Comparison of ENCODE assay signal across 8 mouse cellular contexts in genomic region chr17:24851381-24852125, GRCm38 (mm10). TPM values are rescaled to one million over a fixed set of nuclear protein-coding genes. Genes with fewer than 3 reads are reported as not detected.
DNase-seq lines count a peak whose midpoint lies in the region; ATAC-seq and TF ChIP-seq lines count a peak whose summit lies in the region.

No protein-coding gene starts in this region.

- H3K4me2 ChIP-seq in forebrain, embryonic 11.5 days (ENCODE audit: low read depth, low read length, severe bottlenecking), result peak overlapping the region; percentile 94
- H3K4me2 ChIP-seq in limb, embryonic 11.5 days (ENCODE audit: low read depth, severe bottlenecking), result peak overlapping the region; percentile 87; the same call in 1 of the 2 replicates
- H3K4me2 ChIP-seq in neural tube, embryonic 15.5 days, result peak overlapping the region; percentile 93

- peaks cover 18% of the 10 kb centered on the region; the same call in 1 of the 2 replicates for H3K79me2 ChIP-seq in liver, adult 2 months (ENCODE audit: control insufficient read depth, insufficient read depth, low read length)

- no peak for TF ChIP-seq POLR2A in liver, adult 2 months (IDR thresholded peaks at IDR 0.05; ENCODE audit: extremely low read depth, insufficient read depth, low read length)

- 36% methylated on average over 10 of the region's 10 CpGs for WGBS in liver, adult 2 months
- 82% methylated on average over 10 of the region's 10 CpGs for WGBS in forebrain, embryonic 11.5 days
- WGBS in limb, embryonic 11.5 days, result 82% methylated on average over 10 of the region's 10 CpGs
- 85% methylated on average over 10 of the region's 10 CpGs for WGBS in neural tube, embryonic 15.5 days

- DNase-seq in liver, adult 2 months (ENCODE audit: extremely low read depth, low read depth, low spot score), result peak; percentile 51
- DNase-seq in liver, result no peak
- DNase-seq in forebrain, embryonic 11.5 days (ENCODE audit: low spot score), result no peak
- no peak for DNase-seq in limb, embryonic 11.5 days (ENCODE audit: low spot score)
- DNase-seq in layer of hippocampus, adult 11-12 months (ENCODE audit: low spot score), result no peak
- no peak for DNase-seq in right cerebral cortex, postnatal 36 days (ENCODE audit: low spot score in 2 of 2)
- DNase-seq in thymus, postnatal 4 days, result no peak

- H3K27me3 ChIP-seq in liver, adult 2 months (ENCODE audit: control insufficient read depth, insufficient read depth, low read length), result no peaks in the 10 kb centered on the region
- H3K27me3 ChIP-seq in forebrain, embryonic 11.5 days (ENCODE audit: control insufficient read depth, insufficient read depth, low read length), result peaks cover 9% of the 10 kb centered on the region
- H3K27me3 ChIP-seq in limb, embryonic 11.5 days (ENCODE audit: control insufficient read depth, insufficient read depth, low read length), result 0 out of 2 replicates have a peak, but pooled peaks cover 6% of the 10 kb centered on the region
- H3K27me3 ChIP-seq in neural tube, embryonic 15.5 days (replicated peaks), result no peaks in the 10 kb centered on the region; the same call in 1 of the 2 replicates

- peak overlapping the region; percentile 96 for H3K9ac ChIP-seq in liver, adult 2 months (ENCODE audit: low read depth, low read length)
- peak overlapping the region; percentile 68 for H3K9ac ChIP-seq in forebrain, embryonic 11.5 days (ENCODE audit: low read length)
- no peak overlapping the region for H3K9ac ChIP-seq in limb, embryonic 11.5 days (ENCODE audit: low read length)
- H3K9ac ChIP-seq in neural tube, embryonic 15.5 days (replicated peaks), result peak overlapping the region; percentile 70

- peak overlapping the region; percentile 93 for H3K27ac ChIP-seq in liver, adult 2 months (replicated peaks; ENCODE audit: insufficient read depth, low read depth, low read length)
- H3K27ac ChIP-seq in forebrain, embryonic 11.5 days (ENCODE audit: low read depth, low read length), result no peak overlapping the region
- no peak overlapping the region for H3K27ac ChIP-seq in limb, embryonic 11.5 days (replicated peaks; ENCODE audit: low read depth, low read length)
- no peak overlapping the region for H3K27ac ChIP-seq in neural tube, embryonic 15.5 days (replicated peaks)

- ATAC-seq in forebrain, embryonic 11.5 days (replicated peaks; ENCODE audit: low FRiP score), result no peak
- no peak for ATAC-seq in limb, embryonic 11.5 days (ENCODE audit: insufficient number of reproducible peaks, low FRiP score, low TSS enrichment, low read depth)
- ATAC-seq in neural tube, embryonic 15.5 days (ENCODE audit: low FRiP score), result no peak

- no peaks in the 10 kb centered on the region for H3K9me3 ChIP-seq in forebrain, embryonic 11.5 days (ENCODE audit: control insufficient read depth, low read length)
- H3K9me3 ChIP-seq in limb, embryonic 11.5 days (ENCODE audit: control insufficient read depth, low read length), result no peaks in the 10 kb centered on the region
- no peaks in the 10 kb centered on the region for H3K9me3 ChIP-seq in neural tube, embryonic 15.5 days (replicated peaks)

- H3K36me3 ChIP-seq in liver, adult 2 months (ENCODE audit: control insufficient read depth, insufficient read depth, low read length), result peaks cover 29% of the 10 kb centered on the region
- no peaks in the 10 kb centered on the region for H3K36me3 ChIP-seq in forebrain, embryonic 11.5 days (ENCODE audit: control insufficient read depth, insufficient read depth, low read length)
- no peaks in the 10 kb centered on the region for H3K36me3 ChIP-seq in limb, embryonic 11.5 days (ENCODE audit: control insufficient read depth, insufficient read depth, low read length)
- peaks cover 23% of the 10 kb centered on the region for H3K36me3 ChIP-seq in neural tube, embryonic 15.5 days

- peak overlapping the region; percentile 88 for H3K4me3 ChIP-seq in liver, adult 2 months (ENCODE audit: insufficient read depth, low read depth, low read length)
- H3K4me3 ChIP-seq in forebrain, embryonic 11.5 days (ENCODE audit: low read depth, low read length), result no peak overlapping the region; the same call in 1 of the 2 replicates
- no peak overlapping the region for H3K4me3 ChIP-seq in limb, embryonic 11.5 days (ENCODE audit: low read depth, low read length)
- peak overlapping the region; percentile 98 for H3K4me3 ChIP-seq in neural tube, embryonic 15.5 days (replicated peaks)

- TF ChIP-seq CTCF in liver, adult 2 months (IDR thresholded peaks at IDR 0.05; ENCODE audit: low read depth, low read length), result no peak

- H3K4me1 ChIP-seq in liver, adult 2 months (ENCODE audit: control insufficient read depth, insufficient read depth, low read length), result peaks cover 16% of the 10 kb centered on the region
- H3K4me1 ChIP-seq in forebrain, embryonic 11.5 days (replicated peaks; ENCODE audit: control insufficient read depth, insufficient read depth, low read length), result peaks cover 10% of the 10 kb centered on the region
- peaks cover 3% of the 10 kb centered on the region; the same call in 1 of the 2 replicates for H3K4me1 ChIP-seq in limb, embryonic 11.5 days (ENCODE audit: control insufficient read depth, insufficient read depth, low read length)
- peaks cover 23% of the 10 kb centered on the region for H3K4me1 ChIP-seq in neural tube, embryonic 15.5 days

RNA-seq across cellular contexts. Expression of gene Fahd1, which starts 1.4 kb away (rescaled TPM):
- total RNA-seq in liver, adult 2 months (2014; rRNA removed), result 49.5 and 61.3 TPM in 2 replicates
- polyA plus RNA-seq in liver, adult 2 months (2012; rRNA removed), result 55.7 and 61.8 TPM in 2 replicates
- polyA plus RNA-seq in forebrain, embryonic 11.5 days (2014; fragmentation: Nextera tagmentation; extraction: Ambion mirVana), result 18.2 and 19.3 TPM in 2 replicates
- polyA plus RNA-seq in limb, embryonic 11.5 days (2014; fragmentation: Nextera tagmentation; extraction: Ambion mirVana), result 16.6 and 18.5 TPM in 2 replicates
- polyA plus RNA-seq in neural tube, embryonic 15.5 days (2015; fragmentation: Nextera tagmentation; extraction: Ambion mirVana), result 26.0 and 26.4 TPM in 2 replicates

RNA-seq across cellular contexts. Expression of gene Hagh, which starts 11.6 kb away (rescaled TPM):
- total RNA-seq in liver, adult 2 months (2014; rRNA removed), result 855 and 1,003 TPM in 2 replicates
- 900 and 1,325 TPM in 2 replicates for polyA plus RNA-seq in liver, adult 2 months (2012; rRNA removed)
- 25.4 and 26.7 TPM in 2 replicates for polyA plus RNA-seq in forebrain, embryonic 11.5 days (2014; fragmentation: Nextera tagmentation; extraction: Ambion mirVana)
- polyA plus RNA-seq in limb, embryonic 11.5 days (2014; fragmentation: Nextera tagmentation; extraction: Ambion mirVana), result 27.2 and 28.8 TPM in 2 replicates
- polyA plus RNA-seq in neural tube, embryonic 15.5 days (2015; fragmentation: Nextera tagmentation; extraction: Ambion mirVana), result 74.7 and 78.9 TPM in 2 replicates

RNA-seq across cellular contexts. Expression of gene Igfals, which starts 14.2 kb away (rescaled TPM):
- total RNA-seq in liver, adult 2 months (2014; rRNA removed), result 112 and 127 TPM in 2 replicates
- polyA plus RNA-seq in liver, adult 2 months (2012; rRNA removed), result 369 and 402 TPM in 2 replicates
- not detected in 2 replicates for polyA plus RNA-seq in forebrain, embryonic 11.5 days (2014; fragmentation: Nextera tagmentation; extraction: Ambion mirVana)
- polyA plus RNA-seq in limb, embryonic 11.5 days (2014; fragmentation: Nextera tagmentation; extraction: Ambion mirVana), result 0.24 and 0.47 TPM in 2 replicates
- polyA plus RNA-seq in neural tube, embryonic 15.5 days (2015; fragmentation: Nextera tagmentation; extraction: Ambion mirVana), result 0.06 and 0.78 TPM in 2 replicates

RNA-seq across cellular contexts. Expression of gene Nubp2, which starts 34.6 kb away (rescaled TPM):
- 16.2 and 24.7 TPM in 2 replicates for total RNA-seq in liver, adult 2 months (2014; rRNA removed)
- 30.2 and 33.0 TPM in 2 replicates for polyA plus RNA-seq in liver, adult 2 months (2012; rRNA removed)
- 71.9 and 82.0 TPM in 2 replicates for polyA plus RNA-seq in forebrain, embryonic 11.5 days (2014; fragmentation: Nextera tagmentation; extraction: Ambion mirVana)
- polyA plus RNA-seq in limb, embryonic 11.5 days (2014; fragmentation: Nextera tagmentation; extraction: Ambion mirVana), result 65.1 and 66.0 TPM in 2 replicates
- 63.2 and 68.9 TPM in 2 replicates for polyA plus RNA-seq in neural tube, embryonic 15.5 days (2015; fragmentation: Nextera tagmentation; extraction: Ambion mirVana)

RNA-seq across cellular contexts. Expression of gene Spsb3, which starts 34.9 kb away (rescaled TPM):
- total RNA-seq in liver, adult 2 months (2014; rRNA removed), result 8.7 and 14.8 TPM in 2 replicates
- 37.5 and 42.4 TPM in 2 replicates for polyA plus RNA-seq in liver, adult 2 months (2012; rRNA removed)
- polyA plus RNA-seq in forebrain, embryonic 11.5 days (2014; fragmentation: Nextera tagmentation; extraction: Ambion mirVana), result 44.7 and 47.3 TPM in 2 replicates
- polyA plus RNA-seq in limb, embryonic 11.5 days (2014; fragmentation: Nextera tagmentation; extraction: Ambion mirVana), result 36.8 and 42.1 TPM in 2 replicates
- 77.6 and 84.2 TPM in 2 replicates for polyA plus RNA-seq in neural tube, embryonic 15.5 days (2015; fragmentation: Nextera tagmentation; extraction: Ambion mirVana)

Comparison
In these comparisons a context has a peak if more than half of its experiments do, and no peak if none do; other contexts are left out.
1. H3K4me3 ChIP-seq: peak in liver, adult 2 months (single experiment) and neural tube, embryonic 15.5 days (single experiment); none in forebrain, embryonic 11.5 days (single experiment) and limb, embryonic 11.5 days (single experiment).
2. RNA of gene Hagh, which starts 11.6 kb away (polyA plus RNA-seq): 900 to 1,325 TPM in liver, adult 2 months; 74.7 to 78.9 TPM in neural tube, embryonic 15.5 days, 27.2 to 28.8 TPM in limb, embryonic 11.5 days and 25.4 to 26.7 TPM in forebrain, embryonic 11.5 days; every median in the first group is over 10 times any median in the second.
3. RNA of gene Igfals, which starts 14.2 kb away (polyA plus RNA-seq): 369 to 402 TPM in liver, adult 2 months; 0.24 to 0.47 TPM in limb, embryonic 11.5 days, not detected in forebrain, embryonic 11.5 days and 0.06 to 0.78 TPM in neural tube, embryonic 15.5 days; every median in the first group is over 100 times any median in the second.
4. Peak in every context shown above with its lines, with median percentiles within 50 percentile points of each other: H3K4me2 ChIP-seq.